Mouse (Mus musculus): ENCODE measurements around the gene Fmnl1. TPM values are rescaled to one million over a fixed set of nuclear protein-coding genes. Genes with fewer than 3 reads are reported as not detected.

The Fmnl1 gene
- 0.76 and 1.8 TPM in 2 replicates for polyA plus RNA-seq (2014; fragmentation: Nextera tagmentation; extraction: Ambion mirVana)

DNA sequence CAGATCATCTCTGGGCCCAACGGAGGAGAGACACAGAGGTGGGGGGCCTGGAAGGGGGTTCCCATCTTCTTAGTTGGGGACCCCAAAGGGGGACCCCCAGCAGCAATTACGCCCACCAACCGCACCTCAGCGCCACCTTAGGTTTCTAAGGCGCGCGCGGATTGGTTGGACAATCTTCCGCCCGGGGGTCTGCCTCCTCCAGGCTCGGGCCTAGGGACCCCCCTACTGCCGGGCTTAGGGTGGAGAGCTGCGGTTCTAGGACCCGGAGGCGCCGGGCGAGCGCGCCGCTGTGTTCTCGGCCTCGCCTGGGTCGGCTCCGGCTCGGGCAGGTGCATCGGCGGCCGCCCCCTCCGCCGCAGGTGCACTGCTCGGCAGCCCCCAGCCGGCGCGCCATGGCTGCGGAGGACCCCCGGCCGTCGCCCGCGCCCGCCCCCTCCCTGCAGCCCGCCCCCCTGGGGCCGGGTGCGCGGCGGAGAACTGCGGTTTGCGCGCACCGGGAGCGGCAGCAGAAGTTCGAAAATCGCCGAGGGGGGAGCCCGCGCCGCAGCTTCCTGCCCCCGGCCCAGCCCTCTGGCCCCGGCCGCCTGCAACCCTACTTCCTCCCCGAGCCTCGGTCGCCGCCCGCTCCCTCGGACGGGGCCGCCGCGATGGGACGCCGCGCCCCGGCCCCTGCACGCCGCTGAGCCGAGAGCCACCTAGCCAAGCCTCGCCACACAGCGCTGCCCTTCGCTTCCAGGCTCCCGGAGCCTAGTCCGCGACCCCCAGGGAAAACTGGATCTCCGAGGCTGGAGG, at the start of gene Fmnl1:
Gene Fmnl1, plus strand, starts transcription at position 614 of the 792 bp plus-strand sequence.
- Histone ChIP-seq H3K9me3 (ENCODE audit: control insufficient read depth, low read length) (no peaks in the 10 kb centered on the region), H3K9ac (ENCODE audit: low read length) (peak within 1 kb of the TSS; percentile 48), H3K4me1 (replicated peaks; ENCODE audit: control insufficient read depth, insufficient read depth, low read length) (peaks cover 6% of the 10 kb centered on the region; the same call in 1 of the 2 replicates), H3K36me3 (ENCODE audit: control insufficient read depth, insufficient read depth, low read length) (no peaks in the 10 kb centered on the region), H3K4me2 (ENCODE audit: low read depth, low read length, severe bottlenecking) (peak within 1 kb of the TSS; percentile 94), H3K4me3 (ENCODE audit: low read depth, low read length) (peak within 1 kb of the TSS; percentile 58), H3K27ac (ENCODE audit: low read depth, low read length) (no peak within 1 kb of the TSS), H3K27me3 (ENCODE audit: control insufficient read depth, insufficient read depth, low read length) (peaks cover 39% of the 10 kb centered on the region)
- DNase-seq (ENCODE audit: low spot score) (peak; percentile 64), ATAC-seq (replicated peaks; ENCODE audit: low FRiP score) (0 out of 2 replicates have a peak, but pooled peaks have one; percentile 53)
- WGBS = under 1% methylated on average over 50 of the region's 84 CpGs

DNA sequence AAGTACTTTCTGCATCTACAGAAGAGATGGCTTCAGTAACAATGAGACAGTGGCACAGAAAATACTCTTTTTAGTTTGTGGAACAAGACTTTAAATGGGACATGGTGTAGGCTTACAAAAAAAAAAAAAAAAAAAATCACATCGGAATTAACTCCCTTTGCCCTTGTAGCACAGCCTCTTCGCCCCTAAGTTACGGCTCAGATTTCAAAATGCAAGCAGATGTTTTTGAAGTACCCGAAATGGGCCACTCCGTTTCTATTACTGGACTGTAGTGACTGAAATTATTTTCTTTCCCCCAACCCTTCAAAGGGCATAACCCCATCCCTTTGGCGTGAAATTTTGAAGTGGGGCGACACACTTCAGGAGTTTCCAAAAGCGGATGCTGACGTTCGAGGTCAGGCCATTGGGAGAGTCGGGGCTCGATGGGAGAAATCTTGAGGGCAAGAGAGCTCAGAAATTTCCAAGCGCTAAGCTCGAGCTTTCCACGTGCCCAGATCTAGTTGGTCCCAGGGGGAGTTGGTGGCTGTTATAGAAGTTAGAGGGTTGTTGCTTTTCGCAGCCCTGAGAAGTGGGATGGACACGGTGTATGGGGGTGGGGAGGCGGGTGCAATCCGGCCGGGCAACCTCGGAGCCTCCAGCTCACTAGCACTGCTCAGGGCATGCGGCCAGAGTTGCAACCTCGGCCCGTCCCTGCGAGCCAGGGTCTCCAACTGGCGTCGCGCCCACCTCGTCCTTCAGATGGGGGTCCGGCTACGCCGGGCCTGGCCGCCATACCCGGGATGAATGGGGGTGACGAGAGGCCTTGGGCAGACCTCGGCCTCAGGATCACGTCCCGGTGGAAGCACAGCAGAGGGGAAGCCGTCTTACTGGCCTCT, 39.0 kb upstream of the Fmnl1 start, which contains the start of gene Hexim2:
Gene Hexim2, plus strand, starts transcription at position 729 of the 875 bp plus-strand sequence.
- Histone ChIP-seq H3K27me3 (ENCODE audit: control insufficient read depth, insufficient read depth, low read length) (no peaks in the 10 kb centered on the region), H3K27ac (ENCODE audit: low read depth, low read length) (peak within 1 kb of the TSS; percentile 95), H3K9ac (ENCODE audit: low read length) (peak within 1 kb of the TSS; percentile 99), H3K4me3 (ENCODE audit: low read depth, low read length) (peak within 1 kb of the TSS; percentile 95), H3K4me2 (ENCODE audit: low read depth, low read length, severe bottlenecking) (peak within 1 kb of the TSS; percentile 70), H3K9me3 (ENCODE audit: control insufficient read depth, low read length) (no peaks in the 10 kb centered on the region), H3K4me1 (replicated peaks; ENCODE audit: control insufficient read depth, insufficient read depth, low read length) (peaks cover 6% of the 10 kb centered on the region), H3K36me3 (ENCODE audit: control insufficient read depth, insufficient read depth, low read length) (no peaks in the 10 kb centered on the region)
- under 1% methylated on average over 39 of the region's 39 CpGs for WGBS
- no peak for DNase-seq (ENCODE audit: low spot score)
- peak; percentile 67 for ATAC-seq (replicated peaks; ENCODE audit: low FRiP score)

DNA sequence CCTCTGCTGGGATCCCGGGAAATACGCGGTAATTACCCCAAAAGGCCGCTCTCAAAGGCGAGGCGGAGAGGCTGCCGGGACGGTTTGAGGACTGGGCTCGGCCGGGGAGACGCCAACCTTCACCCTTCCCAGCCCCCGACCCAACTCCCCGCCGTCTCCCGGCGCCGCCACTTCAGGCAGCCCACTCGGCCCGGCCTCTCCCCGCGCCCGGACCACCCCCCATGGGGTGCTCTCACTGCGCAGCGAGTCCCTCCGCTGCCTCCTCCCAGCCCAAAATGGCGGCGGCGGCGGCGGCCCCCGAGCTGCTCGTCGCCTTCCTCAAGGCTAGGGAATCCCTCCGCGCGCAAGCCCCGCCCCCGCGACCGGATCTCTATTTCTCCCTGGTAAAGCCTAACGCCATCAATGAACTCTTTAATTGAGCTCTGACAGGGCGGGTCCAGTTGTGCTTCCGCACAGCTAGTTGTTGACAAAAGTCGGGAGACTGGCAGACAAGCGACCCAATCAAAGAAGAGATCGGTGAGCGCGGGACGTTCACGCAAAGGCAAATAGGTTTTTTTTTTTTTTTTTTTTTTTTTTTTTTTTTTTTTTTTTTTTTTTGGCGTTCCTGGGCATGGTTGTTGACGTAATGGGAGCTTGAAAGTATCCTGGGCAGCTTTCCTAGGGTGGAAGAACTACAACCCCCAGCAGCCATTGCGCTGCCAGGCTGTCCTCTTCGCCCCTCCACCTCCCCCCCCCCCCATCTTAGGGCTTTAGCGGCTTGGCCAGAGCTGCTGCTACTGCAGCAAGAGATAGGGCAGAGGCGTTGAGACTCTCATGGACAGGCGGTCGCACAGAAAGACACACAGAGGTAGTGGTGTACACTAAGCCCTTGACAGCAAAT, 38.1 kb upstream of the Fmnl1 start:
- ATAC-seq (replicated peaks; ENCODE audit: low FRiP score) (peak; percentile 91), DNase-seq (ENCODE audit: low spot score) (peak; percentile 100)
- H3K36me3 ChIP-seq (ENCODE audit: control insufficient read depth, insufficient read depth, low read length) = no peaks in the 10 kb centered on the region
- no peaks in the 10 kb centered on the region for H3K27me3 ChIP-seq (ENCODE audit: control insufficient read depth, insufficient read depth, low read length)
- no peaks in the 10 kb centered on the region for H3K9me3 ChIP-seq (ENCODE audit: control insufficient read depth, low read length)
- peak overlapping the region; percentile 70 for H3K4me2 ChIP-seq (ENCODE audit: low read depth, low read length, severe bottlenecking)
- peak overlapping the region; percentile 99 for H3K9ac ChIP-seq (ENCODE audit: low read length)
- peak overlapping the region; percentile 95 for H3K27ac ChIP-seq (ENCODE audit: low read depth, low read length)
- H3K4me1 ChIP-seq (replicated peaks; ENCODE audit: control insufficient read depth, insufficient read depth, low read length) = peaks cover 6% of the 10 kb centered on the region
- WGBS = under 1% methylated on average over 56 of the region's 58 CpGs
- H3K4me3 ChIP-seq (ENCODE audit: low read depth, low read length) = peak overlapping the region; percentile 95

DNA sequence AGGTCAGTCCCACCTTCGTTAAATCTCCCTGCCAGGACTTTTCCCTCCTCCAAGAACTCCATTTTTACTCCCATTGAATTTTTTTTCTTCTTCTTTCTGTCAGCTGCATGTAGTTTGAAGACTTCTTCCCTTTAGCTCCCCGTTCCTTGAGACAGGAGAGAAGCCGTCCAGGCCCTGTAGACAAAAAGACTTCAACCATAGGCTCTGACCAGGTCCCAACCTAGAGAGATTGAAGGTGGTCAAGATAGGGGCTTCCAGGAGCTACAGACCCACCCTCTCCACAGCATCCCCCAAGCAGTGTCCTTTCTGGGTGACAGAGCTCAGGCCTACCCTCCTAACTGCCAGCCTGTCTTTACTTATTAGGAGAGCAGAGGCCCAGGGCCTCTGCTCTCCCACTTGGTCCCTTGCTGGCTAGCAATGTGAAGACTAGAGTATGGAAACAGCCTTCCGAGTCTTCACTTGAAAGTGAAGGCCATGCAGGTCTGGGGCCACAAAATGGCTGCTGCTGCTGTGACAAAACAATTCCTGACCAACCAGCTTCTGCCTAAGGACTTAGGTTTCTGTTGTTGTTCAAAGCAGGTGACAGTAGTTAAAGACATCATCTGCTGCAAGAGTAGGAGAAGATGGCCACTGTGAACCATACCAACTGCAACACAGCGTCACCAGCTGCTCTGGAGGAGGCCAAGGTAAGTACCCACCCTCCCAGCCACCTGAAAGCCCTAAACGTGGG, 37.3 kb upstream of the Fmnl1 start:
- Histone ChIP-seq H3K4me3 (ENCODE audit: low read depth, low read length) (peak overlapping the region; percentile 25), H3K27me3 (ENCODE audit: control insufficient read depth, insufficient read depth, low read length) (no peaks in the 10 kb centered on the region), H3K4me1 (replicated peaks; ENCODE audit: control insufficient read depth, insufficient read depth, low read length) (peaks cover 6% of the 10 kb centered on the region), H3K4me2 (ENCODE audit: low read depth, low read length, severe bottlenecking) (peak overlapping the region; percentile 55), H3K27ac (ENCODE audit: low read depth, low read length) (peak overlapping the region; percentile 58; the same call in 1 of the 2 replicates), H3K36me3 (ENCODE audit: control insufficient read depth, insufficient read depth, low read length) (no peaks in the 10 kb centered on the region), H3K9me3 (ENCODE audit: control insufficient read depth, low read length) (no peaks in the 10 kb centered on the region), H3K9ac (ENCODE audit: low read length) (peak overlapping the region; percentile 30)
- ATAC-seq (replicated peaks; ENCODE audit: low FRiP score) (peak; percentile 26; the same call in 1 of the 2 replicates), DNase-seq (ENCODE audit: low spot score) (no peak)
- 58% methylated on average over 6 of the region's 6 CpGs for WGBS

DNA sequence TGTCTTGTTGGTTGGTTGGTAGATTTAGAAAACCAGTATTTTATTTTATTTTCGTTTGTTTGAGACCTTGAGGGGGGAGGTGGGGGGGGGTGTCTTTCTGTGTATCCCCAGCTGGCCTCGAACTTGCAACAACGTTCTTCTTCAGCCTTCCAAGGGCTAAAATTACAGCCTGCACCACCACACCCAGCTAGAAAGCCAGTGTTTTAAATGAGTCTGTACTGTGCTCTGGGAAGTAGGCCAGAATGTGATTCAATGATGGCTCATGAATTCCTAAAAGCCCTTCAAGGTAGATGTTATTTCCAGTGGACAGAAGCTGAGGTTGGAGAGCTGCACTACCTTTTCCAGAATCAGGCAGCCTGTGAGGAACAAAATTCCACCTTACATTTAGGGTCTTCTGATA, 36.7 kb upstream of the Fmnl1 start:
- DNase-seq (ENCODE audit: low spot score) (no peak), ATAC-seq (replicated peaks; ENCODE audit: low FRiP score) (no peak)
- Histone ChIP-seq H3K36me3 (ENCODE audit: control insufficient read depth, insufficient read depth, low read length) (no peaks in the 10 kb centered on the region), H3K9me3 (ENCODE audit: control insufficient read depth, low read length) (no peaks in the 10 kb centered on the region), H3K27ac (ENCODE audit: low read depth, low read length) (no peak overlapping the region), H3K27me3 (ENCODE audit: control insufficient read depth, insufficient read depth, low read length) (no peaks in the 10 kb centered on the region), H3K4me3 (ENCODE audit: low read depth, low read length) (no peak overlapping the region), H3K4me1 (replicated peaks; ENCODE audit: control insufficient read depth, insufficient read depth, low read length) (peaks cover 6% of the 10 kb centered on the region), H3K4me2 (ENCODE audit: low read depth, low read length, severe bottlenecking) (no peak overlapping the region), H3K9ac (ENCODE audit: low read length) (peak overlapping the region; percentile 30; the same call in 1 of the 2 replicates)
- WGBS = 87% methylated on average over 3 of the region's 3 CpGs

DNA sequence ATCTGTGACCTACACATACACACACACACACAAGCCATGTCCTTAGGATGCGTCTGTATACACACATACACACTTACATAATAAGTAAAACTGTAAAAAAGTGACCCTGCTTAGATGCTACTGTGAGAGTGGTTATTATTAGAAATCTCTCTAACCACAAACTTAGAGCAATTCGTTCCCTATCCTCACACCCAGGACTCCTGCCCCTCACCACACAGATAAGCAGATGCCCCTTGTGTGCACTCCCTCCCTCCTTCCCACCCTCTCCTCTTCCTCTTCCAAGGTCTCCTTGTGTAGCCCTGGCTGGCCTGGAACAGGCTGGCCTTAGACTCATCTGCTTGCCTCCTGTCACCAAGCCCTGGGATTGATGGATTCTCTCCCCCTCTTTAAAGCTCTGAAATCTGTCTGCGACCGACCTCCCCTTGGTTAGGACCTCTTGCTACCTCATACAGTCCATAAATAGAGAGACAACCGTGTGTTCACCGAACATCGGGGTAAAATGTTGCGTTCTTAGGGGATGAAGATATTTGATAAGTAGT, 34.8 kb upstream of the Fmnl1 start:
- H3K36me3 ChIP-seq (ENCODE audit: control insufficient read depth, insufficient read depth, low read length) = no peaks in the 10 kb centered on the region; the same call in 1 of the 2 replicates
- DNase-seq (ENCODE audit: low spot score) (no peak), ATAC-seq (replicated peaks; ENCODE audit: low FRiP score) (no peak)
- H3K9ac ChIP-seq (ENCODE audit: low read length) = no peak overlapping the region
- no peak overlapping the region for H3K4me3 ChIP-seq (ENCODE audit: low read depth, low read length)
- H3K27me3 ChIP-seq (ENCODE audit: control insufficient read depth, insufficient read depth, low read length) = no peaks in the 10 kb centered on the region
- no peak overlapping the region for H3K4me2 ChIP-seq (ENCODE audit: low read depth, low read length, severe bottlenecking)
- H3K4me1 ChIP-seq (replicated peaks; ENCODE audit: control insufficient read depth, insufficient read depth, low read length) = peaks cover 6% of the 10 kb centered on the region
- no peaks in the 10 kb centered on the region for H3K9me3 ChIP-seq (ENCODE audit: control insufficient read depth, low read length)
- no peak overlapping the region for H3K27ac ChIP-seq (ENCODE audit: low read depth, low read length)
- 92% methylated on average over 8 of the region's 8 CpGs for WGBS

DNA sequence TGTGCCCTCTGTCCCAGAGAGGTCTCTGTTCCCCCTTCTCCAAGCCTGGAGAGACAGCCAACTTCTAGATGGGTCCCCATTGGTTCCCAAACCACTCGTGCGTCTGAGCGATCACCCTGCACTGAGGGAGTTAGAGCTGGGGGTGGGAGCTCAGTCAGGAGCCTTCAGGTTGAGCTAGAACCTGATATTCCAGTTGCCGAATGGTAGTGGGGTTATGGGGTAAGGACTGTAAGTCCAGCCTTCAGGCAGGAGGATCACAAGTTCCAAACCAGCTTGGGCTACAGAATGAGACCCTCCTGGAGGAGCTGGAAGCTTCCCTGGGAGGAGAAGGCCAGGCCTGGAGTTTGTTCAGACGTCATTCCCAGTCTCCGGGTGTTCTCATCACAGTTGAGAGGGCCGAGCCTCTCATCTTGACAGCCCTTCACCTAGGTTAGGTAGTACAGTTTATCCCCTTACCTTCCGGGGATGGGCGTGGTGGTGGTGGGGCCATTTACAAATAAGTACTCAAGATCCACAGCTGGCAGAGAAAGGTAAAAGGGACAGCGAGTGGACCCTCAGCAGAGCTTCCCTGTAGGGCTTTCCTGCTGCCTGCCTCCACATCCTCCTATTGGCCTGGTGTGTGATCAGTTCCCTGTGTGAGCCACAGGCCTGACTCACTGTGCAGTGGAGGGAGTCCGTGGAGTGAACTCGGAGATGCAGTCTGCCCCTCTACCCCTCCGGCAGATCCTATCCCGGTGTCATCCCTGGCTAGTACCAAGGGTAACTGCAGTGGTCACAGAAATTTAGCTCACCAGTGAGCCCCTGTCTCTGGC, 30.8 kb upstream of the Fmnl1 start:
- Histone ChIP-seq H3K27me3 (ENCODE audit: control insufficient read depth, insufficient read depth, low read length) (no peaks in the 10 kb centered on the region), H3K27ac (ENCODE audit: low read depth, low read length) (no peak overlapping the region), H3K4me1 (replicated peaks; ENCODE audit: control insufficient read depth, insufficient read depth, low read length) (peaks cover 6% of the 10 kb centered on the region; the same call in 1 of the 2 replicates), H3K9ac (ENCODE audit: low read length) (no peak overlapping the region), H3K4me2 (ENCODE audit: low read depth, low read length, severe bottlenecking) (no peak overlapping the region), H3K9me3 (ENCODE audit: control insufficient read depth, low read length) (no peaks in the 10 kb centered on the region), H3K4me3 (ENCODE audit: low read depth, low read length) (no peak overlapping the region), H3K36me3 (ENCODE audit: control insufficient read depth, insufficient read depth, low read length) (no peaks in the 10 kb centered on the region; the same call in 1 of the 2 replicates)
- DNase-seq (ENCODE audit: low spot score) (no peak), ATAC-seq (replicated peaks; ENCODE audit: low FRiP score) (no peak)
- 78% methylated on average over 14 of the region's 14 CpGs for WGBS

Measured in forebrain, embryonic 11.5 days (tissue).